Comparison of ENCODE assay signal across 8 mouse cellular contexts in genomic region chr11:59451086-59451485, GRCm38 (mm10). TPM values are rescaled to one million over a fixed set of nuclear protein-coding genes. Genes with fewer than 3 reads are reported as not detected.
DNase-seq lines count a peak whose midpoint lies in the region; ATAC-seq lines count a peak whose summit lies in the region.

Snap47 (minus strand) TSS chr11:59451186.

- peak within 1 kb of the TSS; percentile 82 for H3K4me2 ChIP-seq in kidney, embryonic 15.5 days
- peak within 1 kb of the TSS; percentile 83 for H3K4me2 ChIP-seq in intestine, embryonic 15.5 days (replicated peaks)
- peak within 1 kb of the TSS; percentile 90 for H3K4me2 ChIP-seq in midbrain, embryonic 12.5 days (replicated peaks)

- H3K9ac ChIP-seq in kidney, embryonic 15.5 days = peak within 1 kb of the TSS; percentile 78
- peak within 1 kb of the TSS; percentile 83 for H3K9ac ChIP-seq in intestine, embryonic 15.5 days
- H3K9ac ChIP-seq in midbrain, embryonic 12.5 days (replicated peaks) = peak within 1 kb of the TSS; percentile 78

- H3K36me3 ChIP-seq in kidney, embryonic 15.5 days = peaks cover 46% of the 10 kb centered on the region
- H3K36me3 ChIP-seq in intestine, embryonic 15.5 days = peaks cover 14% of the 10 kb centered on the region
- H3K36me3 ChIP-seq in midbrain, embryonic 12.5 days = peaks cover 32% of the 10 kb centered on the region

- H3K27ac ChIP-seq in kidney, embryonic 15.5 days = peak within 1 kb of the TSS; percentile 89
- H3K27ac ChIP-seq in intestine, embryonic 15.5 days = peak within 1 kb of the TSS; percentile 80
- H3K27ac ChIP-seq in midbrain, embryonic 12.5 days (replicated peaks) = peak within 1 kb of the TSS; percentile 85; the same call in 1 of the 2 replicates

- ATAC-seq in kidney, embryonic 15.5 days (replicated peaks; ENCODE audit: low FRiP score) = no peak
- ATAC-seq in intestine, embryonic 15.5 days = no peak
- no peak for ATAC-seq in midbrain, embryonic 12.5 days (ENCODE audit: low FRiP score, low read depth)

- peak within 1 kb of the TSS; percentile 59 for H3K4me3 ChIP-seq in kidney, embryonic 15.5 days (replicated peaks)
- H3K4me3 ChIP-seq in intestine, embryonic 15.5 days (replicated peaks) = peak within 1 kb of the TSS; percentile 82
- H3K4me3 ChIP-seq in midbrain, embryonic 12.5 days = peak within 1 kb of the TSS; percentile 83

- WGBS in kidney, embryonic 15.5 days = 90% methylated on average over 4 of the region's 4 CpGs
- WGBS in intestine, embryonic 15.5 days = 82% methylated on average over 4 of the region's 4 CpGs
- WGBS in midbrain, embryonic 12.5 days = 88% methylated on average over 4 of the region's 4 CpGs

- peaks cover 25% of the 10 kb centered on the region for H3K4me1 ChIP-seq in kidney, embryonic 15.5 days
- H3K4me1 ChIP-seq in intestine, embryonic 15.5 days (replicated peaks) = peaks cover 19% of the 10 kb centered on the region
- peaks cover 23% of the 10 kb centered on the region for H3K4me1 ChIP-seq in midbrain, embryonic 12.5 days

- H3K9me3 ChIP-seq in kidney, embryonic 15.5 days (replicated peaks) = no peaks in the 10 kb centered on the region
- no peaks in the 10 kb centered on the region for H3K9me3 ChIP-seq in intestine, embryonic 15.5 days
- no peaks in the 10 kb centered on the region for H3K9me3 ChIP-seq in midbrain, embryonic 12.5 days

- DNase-seq in kidney, adult 11 months = no peak
- DNase-seq in adrenal gland, adult 2 months = no peak
- no peak for DNase-seq in gastrocnemius, postnatal 10 days
- DNase-seq in B cell, adult 2 months = no peak
- no peak for DNase-seq in right cerebral cortex, postnatal 14 days

- H3K27me3 ChIP-seq in kidney, embryonic 15.5 days = no peaks in the 10 kb centered on the region
- H3K27me3 ChIP-seq in intestine, embryonic 15.5 days (replicated peaks) = no peaks in the 10 kb centered on the region
- H3K27me3 ChIP-seq in midbrain, embryonic 12.5 days = no peaks in the 10 kb centered on the region

RNA-seq across cellular contexts. Expression of gene Snap47, which starts in this region (rescaled TPM):
- polyA plus RNA-seq in kidney, embryonic 15.5 days (2015; fragmentation: Nextera tagmentation; extraction: Ambion mirVana) = 111 and 112 TPM in 2 replicates
- 100 to 1,000 TPM in 1 of 2 experiments, 10 to 100 TPM in 1; 92.1 to 102 TPM for total RNA-seq in adrenal gland, adult 2 months (2021)
- polyA plus RNA-seq in adrenal gland, adult 2 months (2012; rRNA removed) = 59.5 and 67.0 TPM in 2 replicates
- total RNA-seq in gastrocnemius, postnatal 10 days (2021) = 10 to 100 TPM; 25.8 to 28.0 TPM
- polyA plus RNA-seq in intestine, embryonic 15.5 days (2015; fragmentation: Nextera tagmentation; extraction: Ambion mirVana) = 78.1 and 82.9 TPM in 2 replicates
- polyA plus RNA-seq in midbrain, embryonic 12.5 days (2016; fragmentation: Nextera tagmentation; extraction: Ambion mirVana) = 180 and 189 TPM in 2 replicates
